Mouse (Mus musculus): ENCODE results near the gene Rrp36.

- TF ChIP-seq TAL1 (IDR thresholded peaks at IDR 0.05; ENCODE audit: low read length) (no peak), GATA1 (IDR thresholded peaks at IDR 0.05; ENCODE audit: low read length) (no peak)
These were observed 56.4 kb downstream of the Rrp36 start for GRCm38 (mm10) chr17:46617799-46618198.

Data from erythroblast, embryonic 14.5 days (primary cell).